Mouse (Mus musculus): Measurements from ENCODE around the gene Gm5089. TPM values are rescaled to one million over a fixed set of nuclear protein-coding genes. Genes with fewer than 3 reads are reported as not detected.

Gm5089 gene
- total and polyA plus RNA-seq, 2 experiments from 2014 or later = not detected

GRCm38 (mm10) chr14:122468971-122469755, 18.2 kb upstream of the Gm5089 start:
- Histone ChIP-seq H3K27ac (ENCODE audit: low read depth) (no peak overlapping the region), H3K9ac (replicated peaks; ENCODE audit: low read depth, low read length) (no peak overlapping the region), H3K27me3 (ENCODE audit: control insufficient read depth, insufficient read depth, low read length) (peaks cover 100% of the 10 kb centered on the region), H3K4me1 (ENCODE audit: control insufficient read depth, insufficient read depth) (peaks cover 11% of the 10 kb centered on the region; the same call in 1 of the 2 replicates), H3K4me2 (ENCODE audit: low read depth, low read length) (no peak overlapping the region), H3K36me3 (replicated peaks; ENCODE audit: control insufficient read depth, insufficient read depth, low read length) (no peaks in the 10 kb centered on the region), H3K4me3 (ENCODE audit: low read depth, low read length) (no peak overlapping the region), H3K9me3 (replicated peaks; ENCODE audit: control insufficient read depth, low read length) (no peaks in the 10 kb centered on the region)
- TF ChIP-seq CTCF (IDR thresholded peaks at IDR 0.05; ENCODE audit: low read depth) = no peak
- no peak for TF ChIP-seq EP300 (IDR thresholded peaks at IDR 0.05; ENCODE audit: low read depth)
- 3% methylated on average over 28 of the region's 28 CpGs for WGBS
- ATAC-seq (ENCODE audit: insufficient read depth, low read depth) (no peak), DNase-seq (ENCODE audit: low spot score) (peak; percentile 5)

DNA sequence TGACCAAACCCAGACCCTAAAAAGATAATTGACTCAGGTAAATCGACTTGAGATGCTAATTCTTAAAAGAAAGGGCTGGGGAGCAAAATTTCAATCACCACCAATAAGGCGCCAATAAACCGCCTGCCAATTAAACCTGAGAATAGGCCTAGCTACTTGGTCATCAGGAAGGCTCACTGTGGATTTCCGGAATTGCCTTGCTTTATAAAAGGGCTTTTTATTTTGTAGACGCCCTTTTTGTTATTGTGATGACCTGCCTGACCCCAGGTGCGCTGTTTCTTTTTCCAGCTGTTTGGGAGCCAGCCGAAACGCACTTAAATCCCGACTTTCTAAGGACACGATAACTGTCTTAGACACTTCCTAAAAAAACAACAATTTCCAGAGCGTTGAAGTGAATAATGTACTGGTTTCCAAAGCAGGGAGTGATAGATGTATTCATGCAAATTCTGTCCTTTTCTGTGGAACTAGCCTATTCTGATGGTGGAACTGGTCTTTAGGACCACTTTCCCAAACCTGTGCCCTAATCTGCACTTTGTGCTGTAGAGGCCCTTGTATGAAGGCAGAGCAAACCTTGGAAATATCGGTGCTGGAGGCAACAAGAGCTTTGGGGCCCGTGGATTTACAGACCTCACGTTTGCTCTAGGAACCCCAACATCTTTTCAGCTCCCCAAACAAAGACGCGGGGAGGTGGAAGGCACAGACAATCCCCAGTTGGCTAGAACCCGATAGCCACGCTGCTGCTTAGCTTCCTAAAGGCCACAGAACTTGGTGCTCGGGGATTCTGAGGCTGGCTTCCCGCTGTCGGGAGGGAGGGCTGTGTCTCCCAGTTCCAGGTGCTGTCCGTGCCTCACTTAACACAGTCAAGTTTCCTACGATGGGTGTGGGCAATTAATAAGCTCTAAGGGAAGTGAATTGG, 17.3 kb upstream of the Gm5089 start:
- 12% methylated on average over 23 of the region's 23 CpGs for WGBS
- Histone ChIP-seq H3K4me2 (ENCODE audit: low read depth, low read length) (no peak overlapping the region), H3K36me3 (replicated peaks; ENCODE audit: control insufficient read depth, insufficient read depth, low read length) (no peaks in the 10 kb centered on the region), H3K4me3 (ENCODE audit: low read depth, low read length) (no peak overlapping the region), H3K27ac (ENCODE audit: low read depth) (no peak overlapping the region), H3K27me3 (ENCODE audit: control insufficient read depth, insufficient read depth, low read length) (peaks cover 100% of the 10 kb centered on the region), H3K4me1 (ENCODE audit: control insufficient read depth, insufficient read depth) (peaks cover 14% of the 10 kb centered on the region; the same call in 1 of the 2 replicates), H3K9me3 (replicated peaks; ENCODE audit: control insufficient read depth, low read length) (no peaks in the 10 kb centered on the region), H3K9ac (replicated peaks; ENCODE audit: low read depth, low read length) (no peak overlapping the region)
- DNase-seq (ENCODE audit: low spot score) (peak; percentile 4), ATAC-seq (ENCODE audit: insufficient read depth, low read depth) (no peak)
- TF ChIP-seq CTCF (IDR thresholded peaks at IDR 0.05; ENCODE audit: low read depth) = no peak
- no peak for TF ChIP-seq EP300 (IDR thresholded peaks at IDR 0.05; ENCODE audit: low read depth)

DNA sequence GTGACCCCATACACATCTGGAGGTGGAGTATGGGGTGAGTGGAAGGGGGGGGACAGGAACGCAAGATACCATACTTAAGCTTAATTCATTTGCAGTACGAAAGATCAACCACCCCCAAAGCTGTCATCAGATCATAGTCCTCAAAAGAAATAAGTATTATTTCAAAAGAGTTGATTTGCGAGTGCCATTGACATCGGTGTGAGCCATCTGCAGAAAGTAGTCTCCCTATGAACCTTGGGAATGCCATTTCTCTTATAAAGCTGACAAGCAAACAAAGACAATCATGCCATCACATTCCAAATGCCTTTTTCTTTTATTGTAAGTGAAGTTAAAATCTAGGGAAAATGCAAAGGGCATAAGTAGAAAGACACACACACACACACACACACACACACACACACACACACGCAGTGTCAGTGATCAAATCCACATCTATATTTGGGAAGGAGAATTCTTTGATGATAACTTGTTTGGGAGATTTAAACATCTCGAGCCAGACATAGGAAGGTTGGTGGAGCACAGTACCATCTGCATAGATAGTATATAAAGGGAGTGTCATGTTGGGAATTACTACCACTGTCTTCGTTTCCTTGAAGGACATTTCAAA, 15.9 kb upstream of the Gm5089 start:
- H3K9me3 ChIP-seq (replicated peaks; ENCODE audit: control insufficient read depth, low read length) = no peaks in the 10 kb centered on the region
- H3K27me3 ChIP-seq (ENCODE audit: control insufficient read depth, insufficient read depth, low read length) = peaks cover 100% of the 10 kb centered on the region
- 57% methylated on average over 7 of the region's 7 CpGs for WGBS
- no peak overlapping the region for H3K9ac ChIP-seq (replicated peaks; ENCODE audit: low read depth, low read length)
- no peak for TF ChIP-seq EP300 (IDR thresholded peaks at IDR 0.05; ENCODE audit: low read depth)
- TF ChIP-seq CTCF (IDR thresholded peaks at IDR 0.05; ENCODE audit: low read depth) = no peak
- H3K36me3 ChIP-seq (replicated peaks; ENCODE audit: control insufficient read depth, insufficient read depth, low read length) = no peaks in the 10 kb centered on the region
- H3K4me3 ChIP-seq (ENCODE audit: low read depth, low read length) = no peak overlapping the region
- H3K4me1 ChIP-seq (ENCODE audit: control insufficient read depth, insufficient read depth) = peaks cover 14% of the 10 kb centered on the region; the same call in 1 of the 2 replicates
- H3K4me2 ChIP-seq (ENCODE audit: low read depth, low read length) = no peak overlapping the region
- ATAC-seq (ENCODE audit: insufficient read depth, low read depth) (no peak), DNase-seq (ENCODE audit: low spot score) (no peak)
- no peak overlapping the region for H3K27ac ChIP-seq (ENCODE audit: low read depth)

DNA sequence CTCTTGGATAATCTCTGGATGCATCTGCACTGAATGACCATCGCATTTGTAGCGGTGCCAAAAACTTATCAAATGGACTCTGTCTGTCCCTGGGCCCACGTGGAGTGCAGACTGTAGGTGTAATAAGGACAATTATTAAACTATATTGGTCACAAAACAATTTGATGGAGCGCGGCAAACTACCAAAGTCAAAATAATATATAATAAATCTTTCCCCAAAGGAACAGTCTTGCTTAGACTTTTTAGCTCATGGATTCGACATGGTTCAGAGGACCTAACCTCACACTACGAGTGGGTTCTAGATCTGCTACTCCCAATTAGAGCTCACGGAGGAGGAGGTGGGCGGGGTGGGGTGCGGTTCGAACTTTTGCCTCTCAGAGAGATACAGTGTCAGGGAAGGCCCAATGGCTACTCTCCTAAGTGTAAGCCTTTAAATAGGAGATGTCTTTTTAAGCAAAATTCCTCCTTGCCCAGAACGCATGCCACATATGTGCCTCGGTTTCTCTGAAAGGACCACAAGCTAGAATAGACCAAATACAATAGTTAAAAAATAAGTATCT, 15.1 kb upstream of the Gm5089 start:
- DNase-seq (ENCODE audit: low spot score) = no peak

More for the DNA sequence above, 15.1 kb upstream of the Gm5089 start:
- H3K4me3 ChIP-seq (ENCODE audit: low read depth, low read length) = peak overlapping the region; percentile 44; the same call in 1 of the 2 replicates
- no peak for TF ChIP-seq CTCF (IDR thresholded peaks at IDR 0.05; ENCODE audit: low read depth)
- TF ChIP-seq EP300 (IDR thresholded peaks at IDR 0.05; ENCODE audit: low read depth) = no peak
- 34% methylated on average over 13 of the region's 13 CpGs for WGBS
- H3K9ac ChIP-seq (replicated peaks; ENCODE audit: low read depth, low read length) = no peak overlapping the region
- no peak overlapping the region for H3K27ac ChIP-seq (ENCODE audit: low read depth)
- peaks cover 14% of the 10 kb centered on the region; the same call in 1 of the 2 replicates for H3K4me1 ChIP-seq (ENCODE audit: control insufficient read depth, insufficient read depth)
- ATAC-seq (ENCODE audit: insufficient read depth, low read depth) = no peak
- H3K27me3 ChIP-seq (ENCODE audit: control insufficient read depth, insufficient read depth, low read length) = peaks cover 100% of the 10 kb centered on the region
- H3K4me2 ChIP-seq (ENCODE audit: low read depth, low read length) = no peak overlapping the region
- H3K9me3 ChIP-seq (replicated peaks; ENCODE audit: control insufficient read depth, low read length) = no peaks in the 10 kb centered on the region
- no peaks in the 10 kb centered on the region for H3K36me3 ChIP-seq (replicated peaks; ENCODE audit: control insufficient read depth, insufficient read depth, low read length)

Data from heart, postnatal 0 days (tissue).